Mouse (Mus musculus): Measurements from ENCODE around the gene Macrod2.
A peak's percentile ranks its signal among the peaks of the same experiment; 100 is the strongest.

Macrod2 gene

GRCm38 (mm10) chr2:140395179-140395578 lies at the start of gene Macrod2:
Macrod2 (plus strand) TSS chr2:140395309.
- DNase-seq (ENCODE audit: low read depth, low spot score): peak; percentile 92

DNA sequence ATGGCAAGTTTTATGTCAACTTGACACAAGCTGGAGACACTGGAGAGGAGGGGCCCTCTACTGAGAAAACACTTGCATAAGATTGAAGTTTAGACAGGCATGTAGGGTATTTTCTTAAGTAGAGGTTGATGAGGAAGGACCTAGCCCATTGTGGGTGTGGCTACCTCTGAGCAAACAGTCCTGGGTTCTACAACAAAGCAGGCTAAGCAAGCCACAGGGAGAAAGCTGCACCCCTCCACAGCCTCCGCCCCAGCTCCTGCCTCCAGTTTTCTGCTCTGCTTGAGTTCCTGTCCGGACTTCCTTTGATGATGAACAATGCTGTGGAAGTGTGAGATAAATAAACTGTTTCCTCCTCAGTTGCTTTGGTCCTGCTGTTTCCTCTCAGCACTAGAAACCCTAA lies 35.2 kb upstream of the Macrod2 start:
- no peak for DNase-seq (ENCODE audit: low read depth, low spot score)

- DNase-seq (ENCODE audit: low read depth, low spot score): no peak
Measured at GRCm38 (mm10) chr2:140364804-140365203, 30.3 kb upstream of the Macrod2 start.

- no peak for DNase-seq (ENCODE audit: low read depth, low spot score)
Measured at GRCm38 (mm10) chr2:140389525-140389924, 5.6 kb upstream of the Macrod2 start, which contains the start of gene Sel1l2. Sel1l2 (minus strand) TSS chr2:140389706.

DNA sequence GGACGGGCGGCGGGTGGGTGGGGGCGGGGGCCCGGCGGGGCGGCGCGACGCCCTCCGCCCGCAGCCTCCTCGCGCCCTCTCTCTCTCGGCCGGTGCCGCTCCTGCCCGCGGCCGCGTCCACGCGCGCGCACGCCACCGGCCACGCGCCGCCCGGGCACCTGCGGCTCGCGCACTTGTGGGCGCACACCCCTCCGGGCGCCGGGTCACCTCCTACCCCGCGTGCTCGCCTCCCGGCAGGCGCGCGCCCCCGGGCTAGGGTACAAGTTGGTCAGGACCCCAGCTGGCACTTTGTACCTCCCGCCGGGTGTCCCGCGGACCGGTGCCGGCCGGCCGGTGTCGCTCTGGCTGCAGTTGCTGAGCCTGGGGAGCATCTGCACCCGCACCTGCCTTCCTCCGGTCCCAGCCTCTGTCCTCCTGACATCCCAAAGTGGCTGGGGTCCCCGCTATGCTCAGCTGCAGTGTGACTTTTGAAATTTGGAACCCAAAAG lies 679 bp downstream of the Macrod2 start:
- DNase-seq (ENCODE audit: low read depth, low spot score): no peak

GRCm38 (mm10) chr2:140425844-140426243 lies 30.7 kb downstream of the Macrod2 start:
- no peak for DNase-seq (ENCODE audit: low read depth, low spot score)

DNA sequence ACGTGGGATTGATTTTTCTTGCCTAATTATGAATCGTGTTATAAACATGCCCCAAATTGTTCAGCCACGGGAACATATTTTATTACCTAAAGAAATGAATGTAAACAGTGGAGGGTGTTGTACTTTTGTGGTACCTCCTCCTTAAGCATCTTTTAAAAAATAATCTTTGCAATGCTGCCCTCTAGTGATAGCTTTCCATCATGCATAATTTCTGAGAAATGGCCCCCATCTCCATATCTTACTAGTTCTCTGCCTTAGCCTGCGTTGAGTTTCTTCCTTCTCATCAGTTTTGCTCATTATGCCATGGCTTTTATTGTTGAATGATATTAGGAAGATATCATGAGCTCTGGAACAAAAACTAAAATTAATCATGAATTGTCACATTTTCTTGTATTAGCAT lies 32.2 kb downstream of the Macrod2 start:
- peak; percentile 79 for DNase-seq (ENCODE audit: low read depth, low spot score)

DNA sequence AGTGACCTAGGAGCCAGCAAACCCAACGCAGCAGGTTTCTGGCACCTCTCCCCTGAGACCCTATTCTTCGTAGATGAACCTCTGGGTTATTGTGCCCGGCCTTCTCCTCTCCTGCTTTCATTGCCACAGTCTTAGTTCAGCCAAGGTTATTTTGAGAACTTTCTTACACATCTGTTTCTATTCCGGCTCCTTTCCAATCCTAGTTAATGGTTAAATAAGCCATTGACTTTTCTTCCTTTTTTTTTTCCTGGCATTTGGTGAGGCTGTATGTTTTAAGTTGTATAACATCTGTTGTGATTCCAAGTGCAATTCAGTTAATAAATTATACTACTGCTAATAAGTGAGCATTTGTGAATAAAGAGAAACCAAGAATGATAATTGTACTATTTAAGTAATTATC lies 44.0 kb downstream of the Macrod2 start:
- no peak for DNase-seq (ENCODE audit: low read depth, low spot score)

GRCm38 (mm10) chr2:140448636-140449035 lies 53.5 kb downstream of the Macrod2 start:
- no peak for DNase-seq (ENCODE audit: low read depth, low spot score)

GRCm38 (mm10) chr2:140475770-140476169 lies 80.7 kb downstream of the Macrod2 start:
- DNase-seq (ENCODE audit: low read depth, low spot score): no peak

DNA sequence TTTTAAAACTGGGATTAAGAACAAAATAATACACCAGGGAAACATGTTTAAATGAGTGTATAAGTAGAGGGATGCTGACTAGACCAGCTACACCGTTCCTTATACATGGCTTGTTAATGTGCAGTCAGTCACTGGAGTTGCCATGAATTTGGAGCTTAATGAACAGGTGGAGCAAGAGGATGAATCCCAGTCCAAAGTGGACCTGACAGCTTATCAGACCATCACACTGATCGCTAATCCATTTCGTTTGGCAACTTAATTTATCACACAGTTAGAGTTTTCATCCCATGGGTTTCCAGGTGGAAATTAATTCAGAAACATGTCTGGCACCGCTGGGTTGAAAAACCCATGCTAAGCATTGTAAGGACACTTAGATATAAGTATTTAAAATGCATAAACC lies 81.8 kb downstream of the Macrod2 start:
- no peak for DNase-seq (ENCODE audit: low read depth, low spot score)

DNA sequence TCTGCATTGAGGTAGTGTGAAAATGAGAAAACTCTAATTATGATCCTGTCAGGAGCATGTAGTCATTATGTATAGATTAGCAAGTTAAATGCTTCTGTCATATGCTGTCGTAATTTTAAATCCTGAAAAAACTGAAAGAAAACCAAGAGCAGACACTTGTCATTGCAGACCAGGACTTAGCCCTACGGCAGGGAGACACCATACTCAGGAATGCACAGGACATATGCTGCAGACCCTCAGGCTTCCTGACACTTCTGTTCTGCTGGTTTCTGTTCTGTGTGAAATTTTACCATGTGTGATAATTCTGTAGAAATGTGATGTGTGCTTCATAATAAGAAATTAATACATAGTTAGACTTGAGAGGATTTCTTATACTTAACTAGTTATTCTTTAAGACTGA lies 87.5 kb downstream of the Macrod2 start:
- no peak for DNase-seq (ENCODE audit: low read depth, low spot score)

DNA sequence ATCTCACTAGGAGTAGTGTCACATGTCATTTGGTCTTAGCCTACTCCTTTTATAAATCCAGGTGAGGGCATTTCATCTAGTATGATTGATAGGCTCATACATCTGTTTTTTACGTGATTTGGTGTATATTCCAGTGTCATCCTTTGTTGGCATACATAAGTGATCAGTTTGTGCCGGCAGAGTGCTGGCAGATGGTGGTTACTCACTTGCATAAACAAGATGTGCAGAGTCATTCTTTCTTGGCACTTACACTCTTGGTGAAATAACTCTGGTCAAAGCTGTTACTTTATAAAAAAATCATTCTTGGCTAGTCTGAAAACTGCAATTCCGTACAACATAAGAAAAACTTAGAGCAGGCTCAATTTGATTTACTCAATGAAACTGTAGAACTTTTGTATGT lies 102.6 kb downstream of the Macrod2 start:
- DNase-seq (ENCODE audit: low read depth, low spot score): peak; percentile 77

DNA sequence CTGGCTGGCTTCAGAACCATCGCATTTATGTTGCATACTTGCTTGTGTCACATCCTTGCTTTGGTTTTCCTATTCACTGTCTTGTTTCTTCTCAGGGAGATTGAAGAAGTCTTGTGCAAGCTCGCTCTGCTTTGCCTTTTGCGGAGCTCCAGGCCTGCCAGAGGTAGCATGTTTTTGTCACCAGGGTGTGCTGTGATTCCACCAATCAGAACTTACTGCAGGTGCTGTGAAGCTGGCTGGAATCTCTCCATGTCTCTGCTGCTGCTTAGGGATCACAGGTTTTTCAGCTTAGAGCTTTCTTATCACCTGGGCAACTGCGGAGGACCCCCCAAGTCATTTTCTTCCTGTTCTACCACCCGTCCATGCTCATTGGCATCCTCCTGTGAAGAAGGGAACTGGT lies 105.8 kb downstream of the Macrod2 start:
- DNase-seq (ENCODE audit: low read depth, low spot score): peak; percentile 43

- DNase-seq (ENCODE audit: low read depth, low spot score): no peak
Measured at GRCm38 (mm10) chr2:140521472-140521871, 126.4 kb downstream of the Macrod2 start.

- DNase-seq (ENCODE audit: low read depth, low spot score): peak; percentile 69
Measured at GRCm38 (mm10) chr2:140530214-140530613, 135.1 kb downstream of the Macrod2 start.

GRCm38 (mm10) chr2:140532024-140532423 lies 136.9 kb downstream of the Macrod2 start:
- no peak for DNase-seq (ENCODE audit: low read depth, low spot score)

- DNase-seq (ENCODE audit: low read depth, low spot score): no peak
Measured at GRCm38 (mm10) chr2:140532859-140533519, 137.9 kb downstream of the Macrod2 start.

- no peak for DNase-seq (ENCODE audit: low read depth, low spot score)
Measured at GRCm38 (mm10) chr2:140533621-140534020, 138.5 kb downstream of the Macrod2 start.

- no peak for DNase-seq (ENCODE audit: low read depth, low spot score)
Measured at GRCm38 (mm10) chr2:140534583-140534982, 139.5 kb downstream of the Macrod2 start.

DNA sequence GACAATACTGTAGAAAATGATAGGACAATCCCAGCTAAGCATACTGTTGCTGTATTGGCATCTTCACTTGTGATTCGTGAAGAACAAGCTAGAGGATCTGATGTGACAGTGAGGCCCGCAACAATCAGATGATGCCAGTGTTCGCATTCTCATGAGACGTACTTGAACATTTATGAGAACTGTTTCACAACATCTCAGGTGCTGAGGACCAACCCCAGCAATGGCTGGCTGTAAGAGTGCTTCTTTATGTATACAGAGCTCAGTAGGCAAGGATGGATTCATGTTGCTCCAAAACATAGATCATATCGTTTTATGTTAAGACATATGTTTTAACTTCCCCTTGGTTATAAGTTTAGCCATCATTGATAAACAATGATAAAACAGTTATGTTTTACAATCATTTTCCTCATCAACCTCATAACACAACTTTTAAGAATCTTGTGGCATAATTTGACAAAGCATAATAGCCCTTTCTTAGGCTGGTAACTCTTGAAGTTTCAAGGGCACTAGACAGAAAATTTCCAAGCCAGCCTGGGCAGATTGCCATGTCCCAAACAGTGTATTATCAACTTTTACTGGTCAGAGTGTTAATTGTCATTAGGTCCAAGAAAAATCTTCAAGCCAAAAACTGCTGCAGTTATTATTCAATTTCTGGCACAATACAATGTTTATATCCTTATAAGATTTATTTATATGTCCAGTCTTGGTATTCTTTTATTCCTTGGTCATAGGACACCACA lies 140.9 kb downstream of the Macrod2 start:
- no peak for DNase-seq (ENCODE audit: low read depth, low spot score)

DNA sequence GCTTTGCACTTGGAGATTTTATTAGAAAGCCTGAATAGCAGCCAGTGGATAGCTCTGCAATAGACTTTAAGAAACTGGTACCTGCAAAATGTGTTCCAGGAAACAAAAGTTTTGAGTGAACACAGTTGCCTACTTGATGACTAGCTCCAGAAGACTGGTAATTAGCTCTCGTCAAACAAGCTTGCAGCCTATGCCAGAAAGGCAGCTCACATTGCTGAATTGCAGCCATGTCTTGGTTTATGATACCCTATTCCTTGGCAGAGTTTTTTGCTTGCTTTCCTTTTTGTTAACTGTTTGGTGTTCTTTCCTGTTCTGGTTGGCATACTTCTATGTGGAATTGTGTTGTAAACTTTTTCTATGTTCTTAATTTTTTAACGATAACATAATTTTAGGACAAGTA lies 154.2 kb downstream of the Macrod2 start:
- no peak for DNase-seq (ENCODE audit: low read depth, low spot score)

DNA sequence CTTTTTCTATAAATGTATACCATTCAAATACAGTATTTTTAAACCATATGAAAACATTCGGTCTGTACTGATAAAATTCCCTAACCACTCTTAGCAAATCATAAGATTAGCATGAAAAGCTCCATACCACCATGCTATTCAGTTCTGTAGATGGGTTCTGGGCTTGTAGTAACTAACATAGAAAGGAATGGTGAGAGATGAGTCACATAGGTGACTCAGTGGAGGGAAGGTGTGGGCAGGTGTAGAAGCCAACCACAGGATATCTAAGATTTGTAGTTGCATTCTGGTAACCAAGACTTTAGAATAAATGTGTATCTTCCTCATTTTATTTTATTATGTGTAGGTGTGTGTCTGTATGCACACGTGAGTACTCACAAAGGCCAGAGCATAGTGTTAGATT lies 166.3 kb downstream of the Macrod2 start:
- no peak for DNase-seq (ENCODE audit: low read depth, low spot score)

All from 3T3-L1 (cell line).